Mouse (Mus musculus) kidney, embryonic 14.5 days (tissue): ENCODE results near the gene Ppie. TPM values are rescaled to one million over a fixed set of nuclear protein-coding genes. Genes with fewer than 3 reads are reported as not detected.
"Not testable (repeated sequence)": the region's sequence is repeated elsewhere in the genome, so short reads cannot be mapped to it uniquely, and the experiment has no call there.

Experiments
- ATAC-seq: fragments of 200-750 bp; cut with Nextera tagmentation; 2 replicates; pipeline ENCODE4 v1.8.0; 2017; ENCODE audit warnings: moderate number of reproducible peaks, mild to moderate bottlenecking, moderate TSS enrichment, moderate library complexity; ENCODE audit not compliant: low FRiP score, low TSS enrichment
- H3K27ac ChIP-seq: fragments of 300-500 bp; sonication (generic); 2 replicates; pipeline ENCODE4 v1.5.1; 2014; ENCODE audit warnings: low read depth, mild to moderate bottlenecking, low read length, moderate library complexity, mixed read lengths
- H3K27me3 ChIP-seq: fragments of 300-500 bp; sonication (generic); 2 replicates; pipeline ENCODE4 v1.6.1; 2014; ENCODE audit warnings: mild to moderate bottlenecking, low read length; ENCODE audit not compliant: control insufficient read depth, insufficient read depth
- H3K36me3 ChIP-seq: fragments of 300-500 bp; sonication (generic); 2 replicates; pipeline ENCODE4 v1.6.1; 2014; ENCODE audit warnings: low read length, mixed read lengths; ENCODE audit not compliant: control insufficient read depth, insufficient read depth
- H3K4me1 ChIP-seq: fragments of 300-500 bp; sonication (generic); 2 replicates; pipeline ENCODE4 v1.6.1; 2014; ENCODE audit warnings: low read length, mixed read lengths; ENCODE audit not compliant: control insufficient read depth, insufficient read depth
- H3K4me2 ChIP-seq: fragments of 300-500 bp; sonication (generic); replicated peaks from 2 replicates; pipeline ENCODE4 v1.6.1; 2014; ENCODE audit warnings: low read depth, mild to moderate bottlenecking, low read length
- H3K4me3 ChIP-seq: fragments of 300-500 bp; sonication (generic); 2 replicates; pipeline ENCODE4 v1.5.1; 2014; ENCODE audit warnings: mild to moderate bottlenecking, low read length
- H3K9ac ChIP-seq: fragments of 300-500 bp; sonication (generic); 2 replicates; pipeline ENCODE4 v1.6.1; 2014; ENCODE audit warnings: low read depth, mild to moderate bottlenecking, low read length, moderate library complexity
- H3K9me3 ChIP-seq: fragments of 300-500 bp; sonication (generic); 2 replicates; pipeline ENCODE4 v1.6.1; 2016; ENCODE audit warnings: low read length; ENCODE audit not compliant: control insufficient read depth
- WGBS: fragments of 180-500 bp; shearing (Covaris S2); extraction: QIAGEN DNeasy Blood & Tissue Kit; methylation state at CpG from one replicate; pipeline ENCODE4 v1.1.7; 2014; 5-methylcytosine and 5-hydroxymethylcytosine counted together
- polyA plus RNA-seq: library from polyadenylated mRNA; unstranded; fragments of >200 nt; fragmentation: Nextera tagmentation; extraction: Ambion mirVana; gene quantifications from 2 replicates; pipeline ENCODE4 v1.2.1, GENCODE M21; 2014

Gene Ppie
- polyA plus RNA-seq, 1 experiment from 2014 or later = 110 TPM

GRCm38 (mm10) chr4:123126626-123127025 is 13.1 kb downstream of the Ppie start:
- Histone ChIP-seq H3K4me2 (no peak overlapping the region), H3K36me3 (peaks cover 65% of the 10 kb centered on the region), H3K27me3 (no peaks in the 10 kb centered on the region), H3K4me1 (no peaks in the 10 kb centered on the region), H3K9ac (no peak overlapping the region), H3K9me3 (no peaks in the 10 kb centered on the region), H3K27ac (no peak overlapping the region), H3K4me3 (no peak overlapping the region)
- no peak for ATAC-seq
- WGBS = 97% methylated on average over 7 of the region's 7 CpGs

DNA sequence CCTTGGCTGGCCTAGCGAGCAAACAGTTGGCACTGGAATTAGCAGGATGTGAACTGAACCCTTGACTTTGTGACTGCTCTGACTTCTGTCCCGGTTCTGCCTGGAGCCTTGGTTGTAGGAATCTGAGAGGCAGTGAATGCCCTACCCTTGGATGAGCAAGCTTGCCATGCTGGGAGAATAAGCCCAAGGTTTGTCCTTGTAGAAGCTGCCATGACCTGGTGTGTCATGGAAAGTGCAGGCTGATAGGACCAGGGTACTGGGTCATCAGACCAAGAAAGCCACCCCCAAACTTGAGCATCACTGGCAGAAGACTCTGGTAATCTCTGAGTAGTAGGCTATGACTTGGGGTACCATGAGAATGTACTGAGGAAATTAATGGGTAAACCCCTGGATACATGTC is 18.5 kb downstream of the Ppie start:
- WGBS = 82% methylated on average over 2 of the region's 2 CpGs
- H3K4me1 ChIP-seq = no peaks in the 10 kb centered on the region
- H3K36me3 ChIP-seq = peaks cover 14% of the 10 kb centered on the region
- no peak overlapping the region for H3K27ac ChIP-seq
- no peak overlapping the region for H3K4me2 ChIP-seq
- no peaks in the 10 kb centered on the region for H3K27me3 ChIP-seq
- no peak overlapping the region for H3K4me3 ChIP-seq
- no peak for ATAC-seq
- H3K9ac ChIP-seq = no peak overlapping the region
- H3K9me3 ChIP-seq = no peaks in the 10 kb centered on the region

DNA sequence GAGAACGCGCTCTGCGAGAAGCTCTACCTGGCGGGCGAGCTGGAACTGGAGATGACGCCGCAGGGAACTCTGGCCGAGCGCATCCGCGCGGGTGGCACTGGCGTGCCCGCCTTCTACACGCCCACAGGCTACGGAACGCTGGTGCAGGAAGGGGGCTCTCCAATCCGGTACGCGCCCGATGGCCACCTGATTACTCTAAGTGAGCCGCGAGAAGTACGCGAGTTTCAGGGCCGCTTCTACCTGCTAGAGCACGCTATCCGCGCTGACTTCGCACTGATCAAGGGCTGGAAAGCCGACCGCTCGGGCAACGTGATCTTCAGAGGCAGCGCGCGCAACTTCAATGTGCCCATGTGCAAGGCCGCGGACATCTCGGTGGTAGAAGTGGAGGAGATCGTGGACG is 23.1 kb downstream of the Ppie start:
- ATAC-seq = peak; percentile 67
- H3K4me3 ChIP-seq = peak overlapping the region; percentile 31; the same call in 1 of the 2 replicates

DNA sequence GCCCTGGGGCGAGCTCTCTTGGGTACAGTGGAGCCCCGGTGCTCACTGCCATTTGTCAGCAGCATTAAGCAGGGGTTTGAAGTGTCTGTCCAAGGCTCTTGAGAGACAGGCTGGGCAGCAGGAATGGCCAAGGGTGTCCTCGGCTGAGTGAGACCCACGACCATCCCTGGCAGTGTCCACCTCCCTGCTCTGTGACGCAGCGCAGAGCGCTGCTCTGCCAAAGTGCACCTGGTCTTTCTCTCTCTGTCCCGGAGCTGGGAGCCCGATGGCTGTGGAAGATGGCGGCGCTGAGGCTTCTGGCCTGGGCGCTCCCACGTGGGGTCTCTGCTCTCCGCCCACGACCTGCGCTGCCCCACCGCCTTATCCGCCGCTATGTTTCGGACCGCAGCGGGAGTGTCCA is 23.7 kb downstream of the Ppie start, which contains the start of gene Oxct2b:
Oxct2b (plus strand) TSS at position 256 of the 400 bp plus-strand sequence.
- Histone ChIP-seq H3K9me3 (no peaks in the 10 kb centered on the region), H3K27me3 (peaks cover 8% of the 10 kb centered on the region; the same call in 1 of the 2 replicates), H3K4me2 (peak within 1 kb of the TSS; percentile 52), H3K27ac (no peak within 1 kb of the TSS), H3K9ac (peak within 1 kb of the TSS; percentile 37; the same call in 1 of the 2 replicates), H3K4me1 (no peaks in the 10 kb centered on the region), H3K36me3 (no peaks in the 10 kb centered on the region), H3K4me3 (peak within 1 kb of the TSS; percentile 31)
- WGBS = 9% methylated on average over 22 of the region's 22 CpGs
- peak; percentile 25; the same call in 1 of the 2 replicates for ATAC-seq

More for the DNA sequence above, 23.1 kb downstream of the Ppie start:
- not testable (repeated sequence) for H3K27ac ChIP-seq, H3K9me3 ChIP-seq, H3K27me3 ChIP-seq, H3K9ac ChIP-seq, H3K4me1 ChIP-seq, H3K36me3 ChIP-seq
- H3K4me2 ChIP-seq = peak overlapping the region; percentile 52
- WGBS = 23% methylated on average over 30 of the region's 42 CpGs

- not testable (repeated sequence) for H3K4me1 ChIP-seq, H3K27me3 ChIP-seq, H3K27ac ChIP-seq, H3K4me2 ChIP-seq, ATAC-seq, H3K9me3 ChIP-seq, H3K4me3 ChIP-seq, H3K36me3 ChIP-seq, H3K9ac ChIP-seq
- 97% methylated on average over 4 of the region's 4 CpGs for WGBS
These were observed 25.1 kb downstream of the Ppie start for GRCm38 (mm10) chr4:123114651-123115050.

- H3K27ac ChIP-seq = no peak overlapping the region
- H3K4me1 ChIP-seq = no peaks in the 10 kb centered on the region
- H3K9me3 ChIP-seq = no peaks in the 10 kb centered on the region
- peaks cover 8% of the 10 kb centered on the region; the same call in 1 of the 2 replicates for H3K27me3 ChIP-seq
- no peak overlapping the region for H3K4me2 ChIP-seq
- no peak overlapping the region for H3K4me3 ChIP-seq
- ATAC-seq = no peak
- no peak overlapping the region for H3K9ac ChIP-seq
- H3K36me3 ChIP-seq = no peaks in the 10 kb centered on the region
- WGBS = 79% methylated on average over 8 of the region's 8 CpGs
These were observed 27.5 kb downstream of the Ppie start for GRCm38 (mm10) chr4:123112216-123112764.

- not testable (repeated sequence) for ATAC-seq, H3K36me3 ChIP-seq, H3K4me2 ChIP-seq, H3K4me3 ChIP-seq, H3K9me3 ChIP-seq, H3K4me1 ChIP-seq, H3K27me3 ChIP-seq, H3K9ac ChIP-seq, H3K27ac ChIP-seq
- WGBS = 78% methylated on average over 10 of the region's 10 CpGs
These were observed 28.3 kb downstream of the Ppie start for GRCm38 (mm10) chr4:123111275-123111983.

DNA sequence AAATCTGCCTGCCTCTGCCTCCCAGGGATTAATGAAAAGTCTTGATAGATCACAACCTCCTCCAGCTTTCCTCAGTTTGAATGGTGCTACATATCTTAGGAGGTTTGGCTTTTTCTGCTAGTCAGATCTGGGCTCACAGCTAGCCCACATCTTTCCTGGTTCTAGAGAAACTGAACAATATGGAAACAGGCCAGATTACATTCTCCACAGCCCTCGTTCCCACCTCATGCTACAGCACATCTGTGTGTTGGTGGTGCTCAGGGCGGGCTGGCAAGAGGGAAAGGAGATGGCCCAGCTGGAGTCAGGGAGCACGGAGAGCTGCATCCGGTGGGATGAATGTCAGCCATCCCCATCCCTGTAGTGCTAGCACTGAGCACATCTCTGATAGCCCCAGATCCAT is 29.0 kb downstream of the Ppie start:
- peaks cover 12% of the 10 kb centered on the region for H3K27me3 ChIP-seq
- ATAC-seq = no peak
- WGBS = 79% methylated on average over 4 of the region's 4 CpGs

DNA sequence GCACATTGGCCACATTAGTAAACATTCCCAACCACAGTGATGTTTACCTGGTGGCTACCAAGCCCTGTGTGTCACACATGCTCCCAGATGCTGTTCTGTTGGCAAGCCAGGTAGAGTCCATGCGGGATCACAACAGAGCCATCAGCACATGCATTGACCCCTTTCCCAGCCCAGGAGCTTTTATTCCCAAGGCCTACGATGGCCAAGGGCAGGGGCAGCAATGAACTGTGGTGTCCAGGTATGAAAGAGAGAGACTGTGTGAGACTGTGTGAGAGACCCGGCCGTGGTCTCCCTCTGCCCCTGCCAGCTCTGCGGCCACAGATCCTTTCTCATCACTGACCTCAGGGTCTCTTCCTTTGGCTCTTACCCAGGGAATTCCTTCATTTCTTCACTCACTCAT is 31.7 kb downstream of the Ppie start:
- H3K9ac ChIP-seq = no peak overlapping the region
- H3K27me3 ChIP-seq = peaks cover 31% of the 10 kb centered on the region
- no peak overlapping the region for H3K4me2 ChIP-seq
- WGBS = 94% methylated on average over 5 of the region's 5 CpGs
- ATAC-seq = no peak
- no peak overlapping the region for H3K4me3 ChIP-seq
- no peaks in the 10 kb centered on the region for H3K9me3 ChIP-seq
- no peak overlapping the region for H3K27ac ChIP-seq
- H3K4me1 ChIP-seq = no peaks in the 10 kb centered on the region
- H3K36me3 ChIP-seq = no peaks in the 10 kb centered on the region

More for the DNA sequence above, 29.0 kb downstream of the Ppie start:
- Histone ChIP-seq H3K36me3 (no peaks in the 10 kb centered on the region), H3K9ac (no peak overlapping the region), H3K27ac (no peak overlapping the region), H3K4me3 (no peak overlapping the region), H3K9me3 (no peaks in the 10 kb centered on the region), H3K4me1 (no peaks in the 10 kb centered on the region), H3K4me2 (no peak overlapping the region)
